Mouse (Mus musculus) heart, adult 2 months (tissue): Measurements from ENCODE around the gene Ndfip2.

Experiments
- EP300 ChIP-seq: fragments of 200-500 bp; IDR thresholded peaks from 2 replicates; pipeline ENCODE4 v1.6.1; 2011; ENCODE audit warnings: low read depth, low read length, control low read depth; ENCODE audit not compliant: insufficient read depth
- POLR2A ChIP-seq: fragments of 200-500 bp; IDR thresholded peaks from 2 replicates; pipeline ENCODE4 v1.6.1; 2011; ENCODE audit warnings: mild to moderate bottlenecking, low read depth, low read length, control low read depth; ENCODE audit not compliant: insufficient read depth

GRCm38 (mm10) chr14:105225790-105226189, 32.6 kb upstream of the Ndfip2 start:
- TF ChIP-seq EP300 (no peak), POLR2A (no peak)
